ENCODE assay signal across 8 mouse cellular contexts in genomic region chr14:53541640-53542039, GRCm38 (mm10).
A peak's percentile ranks its signal among the peaks of the same experiment; 100 is the strongest.
DNase-seq lines count a peak whose midpoint lies in the region; ATAC-seq and TF ChIP-seq lines count a peak whose summit lies in the region.
"Not testable (repeated sequence)": the region's sequence is repeated elsewhere in the genome, so short reads cannot be mapped to it uniquely, and the experiment has no call there.

No protein-coding gene starts in this region.

- not testable (repeated sequence) for H3K27me3 ChIP-seq in embryonic facial prominence, embryonic 11.5 days (ENCODE audit: control insufficient read depth, insufficient read depth, low read length); intestine, postnatal 0 days (replicated peaks; ENCODE audit: control insufficient read depth, insufficient read depth, low read length); liver, embryonic 13.5 days

- not testable (repeated sequence) for H3K9ac ChIP-seq in embryonic facial prominence, embryonic 11.5 days (replicated peaks; ENCODE audit: low read length); intestine, postnatal 0 days (ENCODE audit: low read depth, low read length); liver, embryonic 13.5 days

- 16% methylated on average over 2 of the region's 2 CpGs for WGBS in bone marrow, adult 2 months
- 54% methylated on average over 2 of the region's 2 CpGs for WGBS in embryonic facial prominence, embryonic 11.5 days
- 59% methylated on average over 2 of the region's 2 CpGs for WGBS in intestine, postnatal 0 days
- 25% methylated on average over 2 of the region's 2 CpGs for WGBS in liver, embryonic 13.5 days (ENCODE audit: insufficient replicate concordance)

- TF ChIP-seq POLR2A in bone marrow, adult 2 months (IDR thresholded peaks at IDR 0.05; ENCODE audit: borderline replicate concordance, control insufficient read depth, low read depth, low read length): not testable (repeated sequence)

- not testable (repeated sequence) for H3K9me3 ChIP-seq in embryonic facial prominence, embryonic 11.5 days (replicated peaks; ENCODE audit: control insufficient read depth, low read length); intestine, postnatal 0 days (ENCODE audit: control insufficient read depth); liver, embryonic 13.5 days (replicated peaks)

- H3K36me3 ChIP-seq in embryonic facial prominence, embryonic 11.5 days (replicated peaks; ENCODE audit: control insufficient read depth, insufficient read depth, low read depth, low read length); intestine, postnatal 0 days (ENCODE audit: control insufficient read depth, insufficient read depth); liver, embryonic 13.5 days: not testable (repeated sequence)

- H3K4me1 ChIP-seq in bone marrow, adult 2 months (ENCODE audit: control insufficient read depth, insufficient read depth, low read length); embryonic facial prominence, embryonic 11.5 days (ENCODE audit: control insufficient read depth, insufficient read depth, low read length); intestine, postnatal 0 days (replicated peaks; ENCODE audit: control insufficient read depth, insufficient read depth, low read length); liver, embryonic 13.5 days (replicated peaks): not testable (repeated sequence)

- peak; percentile 39; the same call in 1 of the 2 replicates for TF ChIP-seq CTCF in bone marrow, adult 2 months (IDR thresholded peaks at IDR 0.05; ENCODE audit: control insufficient read depth, insufficient read depth, low read length)
- TF ChIP-seq CTCF in intestine, postnatal 0 days (IDR thresholded peaks at IDR 0.05; ENCODE audit: low read depth): peak; percentile 61

- DNase-seq in 3T3-L1 (ENCODE audit: low read depth, low spot score) (peak; percentile 9), MEL-GATA-1-ER (ENCODE audit: extremely low read depth, low read depth) (peak; percentile 30)
- DNase-seq in embryonic facial prominence, embryonic 11.5 days (ENCODE audit: low spot score): peak; percentile 3
- peak; percentile 22 for DNase-seq in liver, embryonic 13.5 days
- peak; percentile 12 to 39 for DNase-seq in natural killer cell, adult 2 months (ENCODE audit: low spot score in 2 of 2)
- peak; percentile 77 for DNase-seq in thymus, postnatal 0 days (ENCODE audit: low spot score)

- not testable (repeated sequence) for H3K27ac ChIP-seq in bone marrow, adult 2 months (ENCODE audit: control insufficient read depth, insufficient read depth, low read depth, low read length, poor library complexity); embryonic facial prominence, embryonic 11.5 days (replicated peaks; ENCODE audit: low read depth, low read length); intestine, postnatal 0 days (ENCODE audit: low read depth, low read length); liver, embryonic 13.5 days

- H3K4me2 ChIP-seq in embryonic facial prominence, embryonic 11.5 days (ENCODE audit: low read depth, low read length); intestine, postnatal 0 days (replicated peaks; ENCODE audit: low read depth); liver, embryonic 13.5 days: not testable (repeated sequence)

- not testable (repeated sequence) for H3K4me3 ChIP-seq in bone marrow, adult 2 months (replicated peaks; ENCODE audit: control insufficient read depth, low read depth, low read length); embryonic facial prominence, embryonic 11.5 days (ENCODE audit: low read depth, low read length); intestine, postnatal 0 days (ENCODE audit: low read depth, low read length); liver, embryonic 13.5 days (replicated peaks)

- ATAC-seq in embryonic facial prominence, embryonic 11.5 days (replicated peaks; ENCODE audit: insufficient number of reproducible peaks, low FRiP score, low TSS enrichment, low read depth); intestine, postnatal 0 days; liver, embryonic 13.5 days (ENCODE audit: low read depth): not testable (repeated sequence)

Comparison
In these comparisons a context has a peak if more than half of its experiments do, and no peak if none do; other contexts are left out.
1. DNase-seq: peak in every context shown above with its lines; median percentile 77 in thymus, postnatal 0 days; 30 in MEL-GATA-1-ER; 26 in natural killer cell, adult 2 months; 22 in liver, embryonic 13.5 days; 9 in 3T3-L1; 3 in embryonic facial prominence, embryonic 11.5 days.